Mouse (Mus musculus): Measurements from ENCODE around the gene Helt. TPM values are rescaled to one million over a fixed set of nuclear protein-coding genes. Genes with fewer than 3 reads are reported as not detected.

The Helt gene
- polyA plus RNA-seq, 1 experiment = not detected

DNA sequence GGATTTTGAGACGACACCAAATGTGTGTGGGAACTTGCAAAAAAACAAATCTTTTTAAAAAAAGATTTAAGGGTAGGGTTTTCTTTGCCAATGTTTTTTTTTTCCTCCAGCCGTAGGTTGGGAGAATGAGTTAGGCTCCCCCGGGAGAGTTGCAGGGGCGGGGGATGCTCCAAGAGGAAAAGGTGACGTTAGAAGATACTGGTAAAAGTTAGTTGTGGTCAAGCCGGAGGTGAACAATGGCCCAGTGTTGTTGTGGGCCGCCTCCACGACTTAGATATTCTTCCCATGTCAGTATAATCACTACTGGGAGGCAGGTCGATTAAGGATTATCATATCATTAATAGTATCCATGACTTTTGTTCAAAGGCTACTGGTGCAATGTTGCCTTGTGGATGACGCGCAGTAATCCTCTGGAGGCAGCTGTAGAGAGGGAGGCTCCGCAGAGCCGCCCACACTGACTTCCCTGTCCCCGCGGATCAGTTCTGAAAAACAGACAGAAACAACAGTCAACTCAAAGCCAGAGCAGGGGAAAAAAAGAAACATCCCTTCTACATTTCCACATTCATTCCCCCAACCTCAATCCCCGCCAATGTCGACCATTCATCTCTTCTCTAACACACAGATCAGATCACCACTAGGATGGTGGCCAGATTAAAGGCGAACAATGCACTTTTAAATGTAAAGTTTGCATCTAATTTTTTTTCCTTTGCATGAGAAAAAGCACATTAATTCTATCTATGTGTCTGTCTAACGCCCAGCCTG, 36.4 kb downstream of the Helt start:
- TF ChIP-seq CTCF (IDR thresholded peaks at IDR 0.05; ENCODE audit: extremely low read depth, insufficient read length, insufficient replicate concordance, low read depth, low read length) (no peak), POLR2A (IDR thresholded peaks at IDR 0.05; ENCODE audit: low read depth, low read length) (no peak)
- WGBS = 54% methylated on average over 19 of the region's 19 CpGs

DNA sequence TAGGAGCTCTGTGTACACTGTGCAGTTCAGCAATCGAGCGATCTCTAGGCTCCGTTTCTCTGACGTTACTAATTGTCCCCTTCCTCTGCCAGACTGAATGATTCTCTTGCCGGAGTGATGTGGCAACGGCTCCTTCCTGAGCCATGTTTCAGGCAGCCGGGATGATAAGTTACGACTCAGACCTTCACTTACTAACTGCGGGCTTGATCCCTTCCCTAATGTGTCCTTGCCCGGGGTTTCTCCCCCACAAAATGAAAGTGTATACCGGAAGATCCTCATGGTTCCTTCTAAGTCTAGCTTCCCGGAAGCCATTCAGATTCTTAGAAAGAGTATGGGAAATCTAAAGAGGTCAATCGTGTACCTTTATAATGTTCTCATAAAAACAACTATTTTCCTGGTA, 42.0 kb downstream of the Helt start:
- Histone ChIP-seq H3K27ac (ENCODE audit: insufficient read depth, low read depth, low read length) (no peak overlapping the region), H3K4me1 (ENCODE audit: control insufficient read depth, insufficient read depth, insufficient read length, low read length) (no peaks in the 10 kb centered on the region), H3K36me3 (ENCODE audit: control insufficient read depth, insufficient read depth, low read length) (no peaks in the 10 kb centered on the region), H3K4me3 (ENCODE audit: low read depth, low read length) (no peak overlapping the region), H3K27me3 (ENCODE audit: control insufficient read depth, insufficient read depth, low read length) (no peaks in the 10 kb centered on the region)
- no peak for TF ChIP-seq CTCF (IDR thresholded peaks at IDR 0.05; ENCODE audit: extremely low read depth, insufficient read length, insufficient replicate concordance, low read depth, low read length)
- no peak for TF ChIP-seq POLR2A (IDR thresholded peaks at IDR 0.05; ENCODE audit: low read depth, low read length)
- WGBS = 51% methylated on average over 13 of the region's 13 CpGs

More for the DNA sequence above, 36.4 kb downstream of the Helt start:
- H3K27ac ChIP-seq (ENCODE audit: insufficient read depth, low read depth, low read length) = no peak overlapping the region
- no peaks in the 10 kb centered on the region for H3K36me3 ChIP-seq (ENCODE audit: control insufficient read depth, insufficient read depth, low read length)
- H3K4me1 ChIP-seq (ENCODE audit: control insufficient read depth, insufficient read depth, insufficient read length, low read length) = no peaks in the 10 kb centered on the region
- no peak overlapping the region for H3K4me3 ChIP-seq (ENCODE audit: low read depth, low read length)
- no peaks in the 10 kb centered on the region for H3K27me3 ChIP-seq (ENCODE audit: control insufficient read depth, insufficient read depth, low read length)

DNA sequence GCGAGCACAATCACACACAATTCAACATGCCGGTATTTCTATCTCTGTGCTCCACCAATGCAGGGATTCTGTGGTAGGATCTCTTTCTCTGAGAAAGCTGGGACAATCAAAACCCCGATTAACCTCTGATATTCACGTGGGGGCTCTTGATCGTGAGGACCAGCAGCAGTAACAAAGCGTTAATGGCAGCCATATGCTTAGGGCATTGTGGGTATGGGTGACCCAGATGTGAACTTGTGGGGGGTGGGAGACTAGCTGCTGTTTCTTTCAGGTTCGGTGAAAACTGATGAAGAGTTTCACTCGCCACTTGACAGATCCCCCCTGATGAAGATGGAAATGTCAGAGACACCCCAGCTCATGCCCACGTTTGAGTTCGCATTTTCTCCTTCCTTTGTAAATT, 42.9 kb downstream of the Helt start:
- Histone ChIP-seq H3K36me3 (ENCODE audit: control insufficient read depth, insufficient read depth, low read length) (no peaks in the 10 kb centered on the region), H3K27ac (ENCODE audit: insufficient read depth, low read depth, low read length) (no peak overlapping the region), H3K27me3 (ENCODE audit: control insufficient read depth, insufficient read depth, low read length) (no peaks in the 10 kb centered on the region), H3K4me3 (ENCODE audit: low read depth, low read length) (no peak overlapping the region), H3K4me1 (ENCODE audit: control insufficient read depth, insufficient read depth, insufficient read length, low read length) (no peaks in the 10 kb centered on the region)
- no peak for TF ChIP-seq CTCF (IDR thresholded peaks at IDR 0.05; ENCODE audit: extremely low read depth, insufficient read length, insufficient replicate concordance, low read depth, low read length)
- TF ChIP-seq POLR2A (IDR thresholded peaks at IDR 0.05; ENCODE audit: low read depth, low read length) = no peak
- 60% methylated on average over 10 of the region's 10 CpGs for WGBS

DNA sequence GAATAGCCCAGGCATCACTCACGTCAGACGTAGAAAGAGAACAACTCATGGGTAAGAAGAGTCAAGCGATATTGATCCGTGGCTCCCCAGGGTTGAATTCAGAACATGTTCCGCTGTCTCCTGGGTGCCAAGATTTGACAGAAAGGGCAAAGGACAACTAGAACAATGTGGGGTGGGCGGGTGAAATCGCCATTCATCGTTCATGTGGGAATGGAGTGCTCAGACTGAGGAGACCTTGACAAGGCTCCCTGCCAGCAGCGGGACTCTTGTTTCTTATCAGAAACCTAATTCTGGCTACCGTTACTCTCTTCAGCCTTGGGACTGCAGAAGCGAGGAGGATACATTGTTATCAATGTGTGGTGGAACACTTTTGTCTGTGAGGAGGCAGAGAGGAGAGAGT, 48.1 kb downstream of the Helt start:
- H3K27ac ChIP-seq (ENCODE audit: insufficient read depth, low read depth, low read length) = no peak overlapping the region
- H3K4me1 ChIP-seq (ENCODE audit: control insufficient read depth, insufficient read depth, insufficient read length, low read length) = no peaks in the 10 kb centered on the region
- no peaks in the 10 kb centered on the region for H3K27me3 ChIP-seq (ENCODE audit: control insufficient read depth, insufficient read depth, low read length)
- TF ChIP-seq CTCF (IDR thresholded peaks at IDR 0.05; ENCODE audit: extremely low read depth, insufficient read length, insufficient replicate concordance, low read depth, low read length) (no peak), POLR2A (IDR thresholded peaks at IDR 0.05; ENCODE audit: low read depth, low read length) (no peak)
- WGBS = 34% methylated on average over 11 of the region's 11 CpGs
- no peaks in the 10 kb centered on the region for H3K36me3 ChIP-seq (ENCODE audit: control insufficient read depth, insufficient read depth, low read length)
- no peak overlapping the region for H3K4me3 ChIP-seq (ENCODE audit: low read depth, low read length)

DNA sequence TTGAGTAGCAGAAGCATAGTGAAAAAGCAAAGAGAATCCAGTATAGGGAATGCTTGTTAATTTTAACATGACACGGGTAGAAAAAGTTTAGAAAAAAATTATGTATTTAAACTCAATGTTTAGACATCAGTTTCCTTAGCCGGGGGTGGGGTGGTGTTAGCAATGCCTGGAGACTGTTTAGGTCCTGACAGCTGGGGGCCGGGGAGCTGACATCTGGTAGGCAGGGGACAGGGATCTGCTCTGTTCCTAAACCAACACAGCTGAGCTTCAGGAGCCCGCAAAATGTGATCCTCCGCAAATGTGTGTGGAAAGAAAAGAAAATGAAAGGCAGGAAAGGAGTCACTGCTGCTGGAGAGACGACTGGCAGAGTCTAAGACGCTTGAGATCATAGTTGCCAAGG, 51.5 kb downstream of the Helt start:
- TF ChIP-seq CTCF (IDR thresholded peaks at IDR 0.05; ENCODE audit: extremely low read depth, insufficient read length, insufficient replicate concordance, low read depth, low read length) (no peak), POLR2A (IDR thresholded peaks at IDR 0.05; ENCODE audit: low read depth, low read length) (no peak)
- WGBS = 64% methylated on average over 7 of the region's 7 CpGs
- no peak overlapping the region for H3K27ac ChIP-seq (ENCODE audit: insufficient read depth, low read depth, low read length)
- no peaks in the 10 kb centered on the region for H3K36me3 ChIP-seq (ENCODE audit: control insufficient read depth, insufficient read depth, low read length)
- no peaks in the 10 kb centered on the region for H3K27me3 ChIP-seq (ENCODE audit: control insufficient read depth, insufficient read depth, low read length)
- H3K4me1 ChIP-seq (ENCODE audit: control insufficient read depth, insufficient read depth, insufficient read length, low read length) = no peaks in the 10 kb centered on the region
- H3K4me3 ChIP-seq (ENCODE audit: low read depth, low read length) = no peak overlapping the region

Other genes with a start within 250 kb of the Helt start
- 0.71 and 1.7 TPM in 2 replicates for gene Cfap97, start 142.9 kb downstream of the Helt start, polyA plus RNA-seq (2012; rRNA removed)
- gene Snx25, start 142.5 kb downstream of the Helt start, polyA plus RNA-seq (2012; rRNA removed) = 4.8 and 10.9 TPM in 2 replicates
- gene Slc25a4, start 83.4 kb downstream of the Helt start, polyA plus RNA-seq (2012; rRNA removed) = 60.8 and 68.8 TPM in 2 replicates
- gene Acsl1, start 176.4 kb upstream of the Helt start, polyA plus RNA-seq (2012; rRNA removed) = 17.6 and 23.0 TPM in 2 replicates

Measured in small intestine, adult 2 months (tissue).